19 mouse cellular contexts compared by ENCODE assay signal in the genomic region with DNA sequence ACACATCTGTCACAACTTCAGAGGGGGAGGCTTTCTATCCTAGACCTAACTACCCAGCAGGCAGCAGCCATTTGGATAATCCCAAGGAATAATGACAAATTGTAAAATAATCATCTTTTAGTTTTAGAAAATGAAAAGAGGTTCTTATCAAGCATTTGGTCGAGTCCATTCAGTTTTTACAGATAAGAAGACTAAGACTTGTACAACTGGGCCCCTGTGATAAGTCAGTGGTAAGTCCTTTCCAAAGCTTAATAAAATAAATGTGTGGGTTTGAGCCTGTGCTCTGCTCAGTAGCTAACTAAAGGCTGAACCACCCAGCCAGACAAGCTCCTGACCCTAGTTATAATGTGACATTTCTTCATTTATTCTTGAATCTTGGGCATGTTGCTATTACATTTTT.
DNase-seq lines count a peak whose midpoint lies in the region; ATAC-seq and TF ChIP-seq lines count a peak whose summit lies in the region.
"Had no signal": no experiment of that assay in that cellular context is flagged by ENCODE, and none has a peak within 500 bp of the region (broad histone marks: within the 10 kb centered on the region; RNA-seq: fewer than 3 reads in every experiment).

No protein-coding gene starts in this region.

- WGBS in heart, postnatal 0 days = 15% methylated on average over 1 of the region's 1 CpGs
- 75% methylated on average over 1 of the region's 1 CpGs for WGBS in macrophage (ENCODE audit: missing documents)

- no peaks in the 10 kb centered on the region for H3K27me3 ChIP-seq in heart, postnatal 0 days (ENCODE audit: control insufficient read depth, insufficient read depth, low read length)
- H3K27me3 ChIP-seq: hindbrain, embryonic 13.5 days; neural tube, embryonic 12.5 days had no signal

- no peak overlapping the region for H3K4me2 ChIP-seq in heart, postnatal 0 days (ENCODE audit: low read depth, low read length)
- H3K4me2 ChIP-seq: hindbrain, embryonic 13.5 days; midbrain, embryonic 11.5 days; neural tube, embryonic 12.5 days had no signal

- no peaks in the 10 kb centered on the region for H3K9me3 ChIP-seq in heart, postnatal 0 days (replicated peaks; ENCODE audit: control insufficient read depth, low read length)
- H3K9me3 ChIP-seq: hindbrain, embryonic 13.5 days; limb, embryonic 10.5 days; neural tube, embryonic 12.5 days had no signal

- H3K36me3 ChIP-seq in heart, postnatal 0 days (replicated peaks; ENCODE audit: control insufficient read depth, insufficient read depth, low read length) = peaks cover 5% of the 10 kb centered on the region
- H3K36me3 ChIP-seq in macrophage (ENCODE audit: inconsistent target) = no peaks in the 10 kb centered on the region
- H3K36me3 ChIP-seq: G1E; limb, embryonic 10.5 days; neural tube, embryonic 12.5 days had no signal

- H3K4me3 ChIP-seq in heart, postnatal 0 days (ENCODE audit: low read depth, low read length) = no peak overlapping the region
- H3K4me3 ChIP-seq in embryonic fibroblast, embryonic 13.5 days (ENCODE audit: insufficient read depth, low read length) = no peak overlapping the region
- H3K4me3 ChIP-seq in macrophage (ENCODE audit: inconsistent target) = no peak overlapping the region
- H3K4me3 ChIP-seq: erythroblast, embryonic 14.5 days; hindbrain, embryonic 13.5 days; limb, embryonic 10.5 days; neural tube, embryonic 12.5 days had no signal

- no peak overlapping the region for H3K9ac ChIP-seq in heart, postnatal 0 days (replicated peaks; ENCODE audit: low read depth, low read length)
- H3K9ac ChIP-seq: hindbrain, embryonic 13.5 days; neural tube, embryonic 12.5 days had no signal

- intact Hi-C loops in heart, postnatal 25 days (cut with DNase I) = no loop called here

- peak overlapping the region; percentile 86 for H3K27ac ChIP-seq in heart, postnatal 0 days (ENCODE audit: low read depth)
- peak overlapping the region; percentile 66; the same call in 1 of the 2 replicates for H3K27ac ChIP-seq in embryonic fibroblast, embryonic 13.5 days (ENCODE audit: insufficient read depth, low read length)
- peak overlapping the region; percentile 29; the same call in 1 of the 2 replicates for H3K27ac ChIP-seq in macrophage
- H3K27ac ChIP-seq: hindbrain, embryonic 13.5 days; neural tube, embryonic 12.5 days had no signal

- peaks cover 29% of the 10 kb centered on the region for H3K4me1 ChIP-seq in heart, postnatal 0 days (ENCODE audit: control insufficient read depth, insufficient read depth)
- peaks cover 14% of the 10 kb centered on the region for H3K4me1 ChIP-seq in embryonic fibroblast, embryonic 13.5 days (ENCODE audit: control insufficient read depth, insufficient read depth, low read length)

- H3K79me2 ChIP-seq in macrophage (ENCODE audit: inconsistent target) = no peaks in the 10 kb centered on the region

- no peak for TF ChIP-seq EP300 in heart, postnatal 0 days (IDR thresholded peaks at IDR 0.05; ENCODE audit: low read depth)

- ATAC-seq in heart, postnatal 0 days (ENCODE audit: insufficient read depth, low read depth) = no peak
- ATAC-seq: forebrain, embryonic 14.5 days had no signal

- DNase-seq in heart, adult 11 months = peak; percentile 39
- no peak for DNase-seq in heart, postnatal 25 days (ENCODE audit: low spot score)
- DNase-seq in heart, postnatal 0 days (ENCODE audit: low spot score) = no peak
- no peak for DNase-seq in heart, adult 8-10 months (ENCODE audit: low spot score)
- no peak for DNase-seq in yolk sac, embryonic 10.5 days (ENCODE audit: low spot score)
- no peak for DNase-seq in kidney, postnatal 25 days
- DNase-seq: cerebellum, adult 9-10 months; kidney, adult 8-10 months; lung, adult 18-20 months; lung, postnatal 14 days had no signal

- TF ChIP-seq POLR2A in embryonic fibroblast, embryonic 13.5 days (IDR thresholded peaks at IDR 0.05; ENCODE audit: low read depth, low read length) = no peak

- TF ChIP-seq CTCF in heart, postnatal 0 days (IDR thresholded peaks at IDR 0.05; ENCODE audit: low read depth) = no peak
- no peak for TF ChIP-seq CTCF in embryonic fibroblast, embryonic 13.5 days (IDR thresholded peaks at IDR 0.05; ENCODE audit: borderline replicate concordance, insufficient read depth, low read length)

Comparison
In these comparisons a context has a peak if more than half of its experiments do, and no peak if none do; other contexts are left out.
1. H3K27ac ChIP-seq: peak in every context shown above with its lines; median percentile 86 in heart, postnatal 0 days; 66 in embryonic fibroblast, embryonic 13.5 days; 29 in macrophage.